Mouse (Mus musculus) gastrocnemius, adult 2 months (tissue): ENCODE measurements around the gene Nagk. TPM values are rescaled to one million over a fixed set of nuclear protein-coding genes. Genes with fewer than 3 reads are reported as not detected.
"Not testable (repeated sequence)": the region's sequence is repeated elsewhere in the genome, so short reads cannot be mapped to it uniquely, and the experiment has no call there.

Source experiments
- DNase-seq: peaks from one replicate; pipeline ENCODE4 v3.0.0; 2022
- H3K27ac ChIP-seq: fragments of 200-600 bp; 2 replicates; pipeline ENCODE4 v1.8.1; 2022; ENCODE audit warnings: mild to moderate bottlenecking
- H3K4me3 ChIP-seq: fragments of 200-600 bp; 2 replicates; pipeline ENCODE4 v1.8.1; 2022; ENCODE audit warnings: mild to moderate bottlenecking, moderate library complexity
- CTCF ChIP-seq: fragments of 200-600 bp; IDR thresholded peaks from 2 replicates; pipeline ENCODE4 v1.8.1; 2022; ENCODE audit warnings: antibody characterized with exemption, mild to moderate bottlenecking, moderate library complexity
- intact Hi-C: fragments of 180-260 bp; cut with DNase I; formaldehyde crosslinking; loops from one replicate; pipeline ENCODE4 v1.15.1; 2025
- total RNA-seq, 2 experiments: library from RNA; stranded (reverse); gene quantifications; 2 replicates each; pipeline ENCODE4 v1.2.3; 2021

Nagk gene
- total RNA-seq, 2 experiments from 2014 or later = 5.3 to 5.5 TPM

- intact Hi-C loops = no loop called here
- no peak for DNase-seq
- no peak for TF ChIP-seq CTCF
- H3K27ac ChIP-seq = no peak overlapping the region
- no peak overlapping the region for H3K4me3 ChIP-seq
Observed at GRCm38 (mm10) chr6:83778306-83778705, 16.5 kb upstream of the Nagk start.

DNA sequence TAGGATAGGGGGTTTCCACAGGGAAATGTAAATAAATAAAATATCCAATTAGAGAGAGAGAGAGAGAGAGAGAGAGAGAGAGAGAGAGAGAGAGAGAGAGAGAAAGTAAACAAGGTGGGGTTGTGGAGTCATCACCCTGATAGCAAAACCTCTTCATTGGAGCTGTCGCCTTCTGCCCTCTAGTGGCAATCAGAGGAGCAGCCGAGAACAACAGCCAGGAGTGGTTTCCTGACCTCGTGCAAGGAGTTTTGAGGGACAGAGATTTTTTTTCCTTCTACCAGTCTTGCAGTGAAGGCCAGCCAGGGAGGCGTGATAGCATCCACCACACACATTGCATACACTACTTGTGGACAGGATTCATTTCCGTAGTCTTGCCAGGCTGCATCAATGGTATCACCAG lies 15.8 kb upstream of the Nagk start:
- TF ChIP-seq CTCF = peak; percentile 81
- Histone ChIP-seq H3K4me3 (no peak overlapping the region), H3K27ac (no peak overlapping the region)
- DNase-seq = peak; percentile 60
- intact Hi-C loops = no loop called here

- TF ChIP-seq CTCF = no peak
- Histone ChIP-seq H3K27ac (no peak overlapping the region), H3K4me3 (no peak overlapping the region)
- intact Hi-C loops = no loop called here
- no peak for DNase-seq
Observed at GRCm38 (mm10) chr6:83786426-83786825, 8.4 kb upstream of the Nagk start.

- no peak for TF ChIP-seq CTCF
- intact Hi-C loops = no loop called here
- DNase-seq = no peak
- Histone ChIP-seq H3K4me3 (no peak overlapping the region), H3K27ac (no peak overlapping the region)
Observed at GRCm38 (mm10) chr6:83788554-83788953, 6.2 kb upstream of the Nagk start.

DNA sequence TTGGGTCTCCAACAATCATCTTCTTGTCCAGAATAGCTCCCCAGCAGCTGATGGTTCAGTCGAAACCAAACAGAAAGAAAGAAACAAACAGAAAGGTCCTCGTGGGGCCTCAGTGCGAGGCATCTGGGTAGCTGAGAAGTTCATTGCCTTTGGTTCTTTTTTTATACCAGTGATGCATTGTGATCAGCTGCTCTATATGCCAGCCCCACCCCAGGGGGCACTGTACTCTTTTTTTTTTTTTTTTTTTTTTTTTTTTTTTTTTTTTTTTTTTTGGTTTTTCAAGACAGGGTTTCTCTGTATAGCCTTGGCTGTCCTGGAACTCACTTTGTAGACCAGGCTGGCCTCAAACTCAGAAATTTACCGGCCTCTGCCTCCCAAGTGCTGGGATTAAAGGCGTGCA lies 4.2 kb upstream of the Nagk start:
- H3K4me3 ChIP-seq, DNase-seq, H3K27ac ChIP-seq, intact Hi-C loops: not testable (repeated sequence)

DNA sequence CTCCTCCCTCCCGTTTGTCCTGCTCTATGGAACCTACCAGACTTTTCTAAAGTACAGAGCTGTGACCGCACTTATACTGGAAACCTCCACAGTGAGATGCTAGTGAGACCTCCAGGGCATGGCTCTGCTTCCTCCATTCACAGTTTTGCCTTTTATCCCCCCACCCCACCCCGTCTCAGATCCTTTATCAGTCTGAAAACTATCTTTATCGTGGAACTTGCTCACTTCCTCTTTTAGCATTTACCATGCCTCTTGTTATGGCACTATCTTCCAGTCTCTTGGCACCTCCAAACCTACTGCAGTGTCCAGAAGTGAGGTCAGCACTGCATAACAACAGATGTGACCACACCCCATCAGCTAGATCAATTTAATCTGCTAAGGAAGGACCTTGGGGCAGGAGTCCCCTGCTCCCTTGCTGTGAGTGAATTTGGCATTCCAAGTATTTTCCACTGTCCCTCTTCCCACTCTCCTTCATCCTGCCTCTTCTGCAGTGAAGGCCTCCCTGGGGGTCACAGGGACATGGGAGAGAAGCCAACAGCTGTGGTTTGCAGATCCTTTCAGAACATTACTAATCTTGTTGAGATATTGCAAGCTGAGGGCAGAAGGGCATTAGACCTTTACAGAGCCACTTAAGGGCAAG lies 3.4 kb upstream of the Nagk start:
- Histone ChIP-seq H3K4me3 (no peak overlapping the region), H3K27ac (peak overlapping the region; percentile 31; the same call in 1 of the 2 replicates)
- no peak for TF ChIP-seq CTCF
- intact Hi-C loops = no loop called here
- DNase-seq = no peak

DNA sequence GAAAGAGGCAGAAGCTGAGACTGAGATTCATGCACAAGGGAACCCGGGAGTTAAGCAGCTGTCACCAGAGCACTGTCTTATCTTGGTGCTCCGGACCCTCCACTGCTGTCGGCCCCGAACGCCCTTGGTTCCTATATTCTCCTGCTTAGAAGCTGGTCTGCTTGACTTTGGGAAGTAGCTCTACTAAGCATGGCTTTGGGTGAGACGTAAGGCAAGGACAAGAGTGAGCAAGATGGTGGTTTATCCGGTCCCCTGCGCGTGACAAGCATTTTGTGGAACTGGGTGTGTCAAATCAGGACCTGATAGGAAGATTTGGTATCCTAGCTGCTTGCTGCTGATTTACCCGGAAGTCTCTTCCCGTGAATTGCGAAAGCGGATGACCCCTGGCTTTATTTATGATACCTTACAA lies 714 bp downstream of the Nagk start:
- no peak for TF ChIP-seq CTCF
- peak; percentile 36 for DNase-seq
- Histone ChIP-seq H3K27ac (peak overlapping the region; percentile 98), H3K4me3 (peak overlapping the region; percentile 89)
- intact Hi-C loops = loop anchor here (2.0 kb wide), 1 partner anchor 35 kb away; the partner anchor contains the start of gene Paip2b

GRCm38 (mm10) chr6:83796686-83797085 lies 1.9 kb downstream of the Nagk start:
- no peak overlapping the region for H3K4me3 ChIP-seq
- no peak for DNase-seq
- H3K27ac ChIP-seq = no peak overlapping the region
- intact Hi-C loops = no loop called here
- TF ChIP-seq CTCF = no peak

DNA sequence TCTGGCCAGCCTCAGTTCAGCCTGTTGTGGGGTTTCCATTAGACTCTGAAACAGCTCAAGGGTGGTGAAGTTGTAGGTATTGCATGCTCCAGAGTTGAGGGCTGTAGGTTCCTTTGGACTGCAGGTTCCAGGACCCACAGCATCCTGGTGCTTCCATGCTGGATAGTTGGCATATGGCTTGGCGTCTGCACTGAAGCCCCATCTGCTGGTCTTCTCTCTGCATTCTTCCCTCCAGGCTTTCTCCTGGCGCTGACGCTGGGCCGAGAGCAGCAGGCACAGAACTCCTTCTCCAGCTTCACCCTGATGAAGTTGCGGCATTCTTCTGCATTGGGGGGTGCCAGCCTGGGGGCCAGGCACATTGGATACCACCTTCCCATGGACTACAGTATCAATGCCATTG lies 7.3 kb downstream of the Nagk start:
- H3K27ac ChIP-seq = no peak overlapping the region
- DNase-seq = no peak
- intact Hi-C loops = no loop called here
- no peak for TF ChIP-seq CTCF
- no peak overlapping the region for H3K4me3 ChIP-seq

- no peak overlapping the region for H3K4me3 ChIP-seq
- no peak overlapping the region for H3K27ac ChIP-seq
- intact Hi-C loops = no loop called here
- no peak for TF ChIP-seq CTCF
- DNase-seq = no peak
Observed at GRCm38 (mm10) chr6:83802846-83803245, 8.1 kb downstream of the Nagk start.

DNA sequence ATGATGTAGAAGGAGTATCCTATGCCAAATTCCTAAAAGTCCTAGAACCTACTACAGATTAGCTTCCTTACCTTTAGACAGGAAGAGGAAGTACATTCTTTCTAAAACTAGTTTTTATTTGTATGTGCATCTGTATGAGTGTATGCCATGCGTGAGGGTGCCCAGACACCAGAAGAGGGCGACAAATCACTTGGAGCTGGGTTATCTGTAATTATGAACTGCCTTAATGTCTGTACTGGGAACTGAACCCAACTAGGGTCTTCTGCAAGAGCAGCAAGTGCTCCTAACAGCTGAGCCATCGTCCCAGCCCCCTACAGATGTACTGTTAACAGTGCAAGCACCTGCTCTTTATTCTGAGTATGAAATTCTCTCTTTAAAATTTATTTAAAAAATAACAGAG lies 21.0 kb downstream of the Nagk start:
- H3K27ac ChIP-seq = no peak overlapping the region
- TF ChIP-seq CTCF = no peak
- intact Hi-C loops = no loop called here
- H3K4me3 ChIP-seq = no peak overlapping the region
- DNase-seq = no peak

GRCm38 (mm10) chr6:83818996-83819395 lies 24.2 kb downstream of the Nagk start:
- Histone ChIP-seq H3K27ac (0 out of 2 replicates have a peak overlapping the region, but pooled peaks have one; percentile 24), H3K4me3 (no peak overlapping the region)
- intact Hi-C loops = no loop called here
- no peak for TF ChIP-seq CTCF
- no peak for DNase-seq

GRCm38 (mm10) chr6:83820727-83821515 lies 26.1 kb downstream of the Nagk start:
- H3K27ac ChIP-seq = peak overlapping the region; percentile 16; the same call in 1 of the 2 replicates
- intact Hi-C loops = no loop called here
- no peak overlapping the region for H3K4me3 ChIP-seq
- DNase-seq = no peak
- TF ChIP-seq CTCF = no peak
